Mouse (Mus musculus) frontal cortex, adult 2 months (tissue): ENCODE results near the gene Bms1. TPM values are rescaled to one million over a fixed set of nuclear protein-coding genes. Genes with fewer than 3 reads are reported as not detected.

Experiments
- DNase-seq, 2 experiments: peaks; one replicate each; pipeline ENCODE4 v3.0.0; 2022; ENCODE audit warnings: low spot score in 1 of 2; ENCODE audit errors: extremely low spot score in 1 of 2
- polyA plus RNA-seq: library from polyadenylated mRNA; depleted of rRNA; stranded (reverse); fragments of >200 nt; gene quantifications from 2 replicates; pipeline ENCODE4 v1.2.3, GENCODE M21; 2012; rRNA removed

Gene Bms1
- polyA plus RNA-seq, 1 experiment = 27.8 TPM

DNA sequence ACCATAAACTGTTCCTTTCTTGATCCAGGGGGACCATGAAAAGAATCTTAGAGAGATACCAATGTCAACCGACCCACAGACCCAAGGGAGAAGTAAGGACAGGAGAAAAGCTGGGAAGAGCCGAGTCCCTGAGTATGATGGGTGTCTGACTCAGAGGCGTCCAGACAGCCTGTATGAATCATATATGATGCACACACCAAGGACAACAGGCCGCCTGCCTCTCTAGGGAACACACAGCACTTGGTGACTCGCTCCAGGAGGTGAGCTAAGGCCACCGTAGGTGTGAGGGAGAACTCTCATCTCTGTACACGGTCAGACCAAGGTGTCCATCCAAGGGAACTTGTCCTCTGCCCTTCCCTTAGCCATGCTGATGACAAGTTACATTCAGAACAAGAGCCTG, 51.8 kb downstream of the Bms1 start:
- no peak for DNase-seq

DNA sequence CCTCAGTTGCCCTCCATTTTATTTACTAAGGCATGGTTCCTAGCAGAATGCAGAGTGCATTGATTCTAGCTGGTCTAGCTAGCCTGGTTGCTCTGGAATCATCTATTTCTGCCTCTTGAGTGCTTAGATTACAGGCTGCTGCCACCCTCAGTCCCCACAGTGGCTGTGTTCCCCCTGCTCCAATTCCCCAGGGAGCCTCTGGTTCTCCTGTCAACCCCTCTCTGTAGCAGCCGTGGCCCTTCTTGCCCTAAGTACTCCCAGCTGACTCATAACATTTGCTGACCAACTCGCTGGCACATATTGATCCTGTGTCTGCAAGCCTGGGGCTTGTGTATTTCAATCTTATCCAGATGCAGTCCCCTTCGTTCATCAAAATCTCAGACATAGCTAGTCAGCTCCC, 53.1 kb downstream of the Bms1 start:
- no peak for DNase-seq

DNA sequence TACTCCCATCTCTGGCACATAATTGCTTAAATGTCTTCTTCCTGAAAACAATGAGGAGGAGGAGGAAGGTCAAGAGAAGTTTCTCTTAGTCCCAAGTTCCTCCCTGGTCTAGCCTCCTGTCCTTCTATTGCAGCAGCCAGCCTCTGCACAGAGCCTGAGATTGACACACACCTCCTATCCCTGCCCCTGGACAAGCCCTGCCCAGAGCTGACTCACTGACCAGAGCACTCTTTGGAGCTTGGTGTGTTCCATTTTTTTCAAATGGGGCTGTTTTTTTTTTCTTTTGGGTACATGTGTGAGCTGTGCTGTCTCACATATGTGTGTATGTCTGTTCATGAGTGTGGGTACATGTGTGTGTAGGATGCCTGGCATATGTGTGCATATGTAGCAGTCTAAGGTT, 53.5 kb downstream of the Bms1 start:
- no peak for DNase-seq

DNA sequence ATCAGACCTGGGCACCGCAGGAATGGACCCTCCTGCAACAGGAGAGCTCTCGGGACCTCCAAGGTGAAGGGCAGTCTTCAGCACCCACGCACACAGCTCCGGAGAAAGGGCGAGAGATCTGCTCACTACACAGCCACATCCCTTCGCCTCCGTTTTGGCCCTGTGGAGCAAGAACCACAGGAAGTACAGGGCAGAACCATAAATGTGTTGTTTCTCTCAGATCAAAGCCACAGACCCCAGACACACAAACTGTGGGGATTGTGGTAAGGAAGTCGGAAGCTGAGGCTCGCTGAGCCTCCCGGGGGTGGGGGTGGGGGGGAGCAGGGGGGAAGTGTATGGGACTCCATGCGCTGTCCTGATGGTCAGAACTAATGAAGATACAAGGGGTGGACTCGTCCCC, 68.9 kb downstream of the Bms1 start:
- DNase-seq = no peak

DNA sequence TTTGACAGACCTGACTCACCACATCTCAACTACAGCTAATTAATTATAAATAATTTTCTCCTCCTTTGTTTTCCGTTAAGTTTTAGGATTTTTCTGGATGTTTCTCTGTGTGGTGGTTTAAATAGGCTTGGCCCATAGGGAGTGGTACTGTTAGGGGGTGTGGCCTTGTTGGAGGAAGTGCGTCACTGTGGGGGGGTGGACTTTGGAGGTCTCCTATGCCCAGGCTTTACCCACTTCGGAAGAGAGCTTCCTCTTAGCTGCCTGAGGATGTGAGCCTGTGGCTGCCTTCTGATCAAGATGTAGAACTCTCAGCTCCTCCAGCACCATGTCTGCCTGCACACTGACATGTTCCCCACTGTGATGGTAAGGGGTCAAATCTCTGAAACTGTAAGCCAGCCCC, 71.1 kb downstream of the Bms1 start:
- DNase-seq = no peak

DNA sequence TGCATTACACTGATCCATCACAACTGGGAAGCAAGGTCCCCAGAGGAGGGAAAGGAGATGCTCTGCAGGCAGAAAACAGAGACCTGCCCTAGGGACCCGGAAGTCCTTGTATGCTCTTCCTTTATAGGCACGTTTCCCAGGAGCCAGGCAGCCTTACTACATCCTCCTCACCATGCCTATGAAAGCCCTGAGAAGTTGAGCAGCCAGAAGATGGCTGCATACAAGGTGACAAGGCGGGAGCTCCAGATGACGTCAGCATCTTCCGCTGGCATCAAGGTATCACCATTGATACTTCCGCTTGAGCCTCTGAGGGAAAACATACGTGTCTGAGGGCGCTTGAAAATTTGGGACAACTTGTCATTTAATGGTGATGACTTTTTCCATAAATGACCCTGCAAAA, 72.0 kb downstream of the Bms1 start:
- DNase-seq = no peak

DNA sequence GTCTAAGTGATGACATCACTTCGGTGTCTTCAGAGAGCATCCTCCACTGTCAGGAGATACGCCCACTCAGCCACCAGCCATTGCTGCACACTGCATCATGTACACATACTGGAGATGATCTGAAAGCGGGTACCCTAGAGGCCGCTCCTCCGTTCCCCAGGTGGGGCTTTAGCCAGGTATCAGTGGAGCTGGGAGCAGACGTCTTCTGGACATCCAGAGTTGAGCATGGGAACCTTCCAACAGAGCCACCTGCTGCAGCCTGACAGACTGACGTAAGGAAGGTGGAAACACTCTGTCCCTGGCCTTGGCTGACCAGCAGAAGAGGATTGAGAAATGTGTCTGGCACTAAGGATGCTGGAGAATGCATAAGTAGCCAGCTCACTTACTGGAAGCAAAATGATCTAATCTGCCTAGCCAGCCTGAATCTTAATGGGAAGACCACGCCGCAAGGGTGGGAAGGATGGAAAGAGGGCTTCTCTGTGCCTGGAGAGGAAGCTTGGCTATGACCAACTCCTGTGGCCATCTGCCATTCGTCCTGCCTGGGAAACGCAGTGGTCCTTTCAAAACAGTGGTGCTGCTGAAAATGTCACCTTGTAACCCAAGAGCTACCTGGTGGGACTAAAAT, 77.3 kb downstream of the Bms1 start:
- DNase-seq = no peak

DNA sequence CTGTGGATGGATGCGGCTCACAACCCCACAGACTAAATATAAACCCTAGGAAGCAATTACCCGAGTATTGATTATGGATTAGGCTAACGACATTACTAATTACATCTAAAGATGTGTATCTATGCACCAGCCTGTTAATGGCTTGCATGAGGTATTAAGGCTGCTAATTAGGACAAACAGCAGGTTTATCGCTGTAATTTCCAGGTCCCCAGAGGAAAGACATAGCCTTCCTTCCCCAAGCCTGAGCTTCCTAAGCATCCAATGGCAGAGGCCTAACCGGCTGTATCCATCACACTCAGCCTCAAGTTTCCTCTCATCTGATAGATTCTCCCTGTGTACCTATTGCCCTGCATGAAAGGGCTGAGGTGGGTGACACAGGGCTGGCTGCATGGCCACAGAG, 81.6 kb downstream of the Bms1 start:
- no peak for DNase-seq

DNA sequence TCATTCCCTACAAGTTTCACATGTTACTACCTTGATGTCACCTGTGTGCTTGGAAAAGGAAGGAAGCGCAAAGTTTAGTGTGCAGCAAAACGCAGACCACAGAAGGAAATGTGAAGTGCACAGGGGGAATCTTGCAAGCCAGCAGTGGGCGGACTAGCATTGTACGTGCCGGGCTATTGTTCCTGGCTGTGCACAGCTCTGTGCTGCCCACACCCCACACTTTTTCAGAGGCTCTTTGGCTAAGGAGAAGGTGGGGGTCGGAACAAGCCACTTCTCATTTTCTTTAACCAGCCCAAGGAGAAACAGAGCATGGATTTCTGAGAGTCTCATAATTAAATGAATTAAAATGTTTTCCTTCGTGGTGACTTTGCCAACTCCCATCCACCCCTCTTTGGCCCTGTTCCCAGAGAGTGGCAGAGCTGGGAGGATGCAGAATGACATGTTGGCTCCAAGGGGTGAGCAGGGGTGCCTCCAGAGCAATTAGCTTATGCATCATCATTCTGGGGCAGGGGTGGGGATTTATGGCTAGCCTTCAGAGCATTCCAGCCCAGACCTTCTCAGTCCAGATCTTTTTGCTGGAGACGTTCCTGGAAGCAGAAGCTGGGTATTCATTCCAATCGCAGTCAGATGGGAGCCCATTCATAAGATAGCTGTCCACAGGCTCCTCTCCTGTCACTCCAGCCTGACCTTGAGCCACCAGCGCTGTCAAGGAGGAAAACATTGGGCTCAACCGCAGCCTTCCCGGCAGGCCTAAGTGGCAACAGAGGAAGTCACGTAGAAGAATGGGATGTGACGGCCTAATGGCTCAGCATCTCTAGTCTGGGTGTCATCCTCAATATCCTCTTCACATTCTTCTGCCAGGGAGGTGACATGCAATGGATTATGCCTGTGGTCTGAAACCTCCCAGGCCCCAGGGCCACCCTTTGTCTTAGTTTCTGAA, 82.5 kb downstream of the Bms1 start:
- peak in 1 of 2 experiments; percentile 17 for DNase-seq

DNA sequence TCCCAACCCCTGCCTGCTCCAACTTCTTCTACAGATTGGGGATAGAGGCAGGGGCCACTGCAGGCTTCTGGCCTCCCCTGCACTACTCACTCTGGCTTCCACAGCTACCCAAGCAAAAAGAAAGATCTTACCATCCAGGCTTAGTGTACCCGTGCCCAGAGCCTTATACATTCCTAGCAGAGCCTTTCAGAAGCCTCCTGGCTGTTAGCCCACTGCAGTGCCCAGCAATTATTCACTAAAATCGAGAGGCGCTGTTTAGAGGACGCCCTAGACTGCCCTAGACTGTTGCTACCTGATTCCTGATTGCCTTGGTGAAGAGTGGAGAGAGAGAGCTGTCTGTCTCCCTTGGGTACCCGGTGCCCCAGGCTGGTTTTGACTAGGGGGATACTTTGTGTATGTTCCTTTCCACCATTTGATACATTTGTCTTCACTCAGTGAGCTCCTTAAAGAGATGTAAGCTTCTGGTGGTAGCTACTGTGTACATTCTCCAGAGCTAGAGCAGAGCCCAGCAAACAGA, 83.3 kb downstream of the Bms1 start:
- DNase-seq = no peak

DNA sequence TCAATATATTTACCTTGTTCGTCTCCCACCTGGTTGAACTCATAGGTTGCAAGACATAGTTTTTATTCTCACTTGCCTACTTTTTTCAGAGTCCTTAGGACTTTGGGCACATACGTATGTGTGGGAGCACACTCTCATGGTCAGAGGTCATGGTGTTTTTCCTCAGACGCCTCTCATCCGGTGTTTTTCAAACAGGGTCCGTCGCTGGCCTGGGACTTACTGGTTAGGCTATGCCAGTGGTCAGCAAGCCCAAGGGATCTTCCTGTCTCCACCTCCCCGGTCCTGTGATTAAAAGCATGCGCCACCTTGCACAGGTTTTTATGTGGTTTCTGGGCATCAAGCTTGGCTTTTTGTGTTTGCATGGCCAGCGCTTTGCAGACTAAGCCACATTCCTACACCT, 85.4 kb downstream of the Bms1 start:
- no peak for DNase-seq

Other genes starting within 250 kb of the Bms1 start
- 4.0 and 4.1 TPM in 2 replicates for gene Ret, start 221.8 kb downstream of the Bms1 start, polyA plus RNA-seq
- gene Zfp248, start 36.1 kb upstream of the Bms1 start, polyA plus RNA-seq = 7.7 and 8.7 TPM in 2 replicates
- gene Zfp9, start 59.8 kb upstream of the Bms1 start, polyA plus RNA-seq = 13.9 and 15.4 TPM in 2 replicates
- 10.1 and 11.5 TPM in 2 replicates for gene Ankrd26, start 142.8 kb upstream of the Bms1 start, polyA plus RNA-seq